Mouse (Mus musculus): ENCODE results near the gene Ttc26.

DNA sequence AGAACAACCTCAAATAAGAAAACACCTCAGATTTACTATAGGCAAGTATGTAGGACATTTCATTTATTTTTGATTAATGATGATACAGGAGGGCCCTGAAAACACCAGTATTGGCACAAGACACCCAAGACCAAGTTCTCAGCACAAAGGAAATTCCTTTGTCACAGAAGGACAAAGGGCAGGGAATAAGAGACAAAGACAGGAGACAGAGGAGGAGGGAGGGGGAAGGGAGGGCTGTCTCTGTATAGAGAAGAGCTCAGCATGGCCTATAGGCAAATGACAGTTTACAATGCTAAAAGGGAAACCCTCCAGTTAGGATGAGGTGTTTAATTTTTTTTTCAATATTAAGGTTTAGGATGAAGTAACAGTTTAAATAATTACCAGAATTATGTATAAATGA is 17.1 kb upstream of the Ttc26 start:
- TF ChIP-seq POLR2A (IDR thresholded peaks at IDR 0.05; ENCODE audit: borderline replicate concordance, extremely low read depth, low read depth, low read length), result no peak
- no peak for TF ChIP-seq CTCF (IDR thresholded peaks at IDR 0.05; ENCODE audit: insufficient read depth, low read length)
